Mouse (Mus musculus): ENCODE data around the gene Man2a1. TPM values are rescaled to one million over a fixed set of nuclear protein-coding genes. Genes with fewer than 3 reads are reported as not detected.

Gene Man2a1
- polyA plus RNA-seq, 1 experiment from 2014 or later: 10.5 TPM

DNA sequence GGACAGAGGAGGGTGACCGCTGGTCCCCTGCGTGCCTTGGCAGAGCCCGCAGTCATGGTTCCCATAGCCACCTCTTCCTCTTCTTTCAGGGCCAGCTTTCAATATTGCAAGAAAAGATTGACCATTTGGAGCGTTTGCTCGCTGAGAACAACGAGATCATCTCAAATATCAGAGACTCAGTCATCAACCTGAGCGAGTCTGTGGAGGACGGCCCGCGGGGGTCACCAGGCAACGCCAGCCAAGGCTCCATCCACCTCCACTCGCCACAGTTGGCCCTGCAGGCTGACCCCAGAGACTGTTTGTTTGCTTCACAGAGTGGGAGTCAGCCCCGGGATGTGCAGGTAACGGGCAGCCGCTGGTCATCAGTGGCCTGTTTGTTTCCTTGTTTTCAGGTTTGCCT lies 23.9 kb downstream of the Man2a1 start:
- no peak overlapping the region for H3K4me2 ChIP-seq (ENCODE audit: low read depth, low read length)
- H3K4me3 ChIP-seq (ENCODE audit: low read depth, low read length): no peak overlapping the region
- H3K36me3 ChIP-seq (ENCODE audit: control insufficient read depth, insufficient read depth, low read length): peaks cover 23% of the 10 kb centered on the region
- DNase-seq (ENCODE audit: low spot score): no peak
- H3K27ac ChIP-seq (replicated peaks; ENCODE audit: low read depth, low read length): no peak overlapping the region
- no peak overlapping the region for H3K9ac ChIP-seq (ENCODE audit: low read depth, low read length)
- no peak for ATAC-seq (ENCODE audit: low read depth)
- H3K27me3 ChIP-seq (replicated peaks; ENCODE audit: control insufficient read depth, insufficient read depth, low read length): no peaks in the 10 kb centered on the region
- WGBS: 81% methylated on average over 15 of the region's 15 CpGs
- H3K9me3 ChIP-seq (ENCODE audit: control insufficient read depth, low read length): no peaks in the 10 kb centered on the region
- H3K4me1 ChIP-seq (ENCODE audit: control insufficient read depth, insufficient read depth, low read length): no peaks in the 10 kb centered on the region

DNA sequence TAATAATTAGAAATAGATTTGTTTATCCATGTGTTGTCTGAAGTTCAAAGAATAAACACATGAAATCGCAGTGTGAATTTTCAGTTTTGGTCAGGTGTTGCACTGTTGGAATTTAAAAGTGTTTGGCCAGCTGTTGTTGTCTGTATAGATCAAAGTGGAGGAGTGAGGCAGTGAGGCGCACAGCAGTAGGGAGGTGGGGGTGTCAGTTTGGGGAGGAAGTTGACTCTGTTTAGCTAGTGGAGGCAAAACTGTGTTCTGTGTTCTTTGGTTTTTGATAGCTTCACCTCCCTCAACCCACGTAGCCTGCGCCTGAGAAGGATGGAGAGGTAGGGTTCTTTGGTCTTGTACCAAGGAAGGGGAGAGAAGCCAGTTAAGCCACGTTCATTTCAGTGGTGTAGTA lies 28.3 kb downstream of the Man2a1 start:
- no peaks in the 10 kb centered on the region for H3K4me1 ChIP-seq (ENCODE audit: control insufficient read depth, insufficient read depth, low read length)
- DNase-seq (ENCODE audit: low spot score) (no peak), ATAC-seq (ENCODE audit: low read depth) (no peak)
- 72% methylated on average over 5 of the region's 5 CpGs for WGBS
- no peak overlapping the region for H3K4me3 ChIP-seq (ENCODE audit: low read depth, low read length)
- no peaks in the 10 kb centered on the region for H3K27me3 ChIP-seq (replicated peaks; ENCODE audit: control insufficient read depth, insufficient read depth, low read length)
- H3K9me3 ChIP-seq (ENCODE audit: control insufficient read depth, low read length): no peaks in the 10 kb centered on the region
- H3K36me3 ChIP-seq (ENCODE audit: control insufficient read depth, insufficient read depth, low read length): peaks cover 33% of the 10 kb centered on the region
- no peak overlapping the region for H3K9ac ChIP-seq (ENCODE audit: low read depth, low read length)
- no peak overlapping the region for H3K27ac ChIP-seq (replicated peaks; ENCODE audit: low read depth, low read length)
- H3K4me2 ChIP-seq (ENCODE audit: low read depth, low read length): no peak overlapping the region

DNA sequence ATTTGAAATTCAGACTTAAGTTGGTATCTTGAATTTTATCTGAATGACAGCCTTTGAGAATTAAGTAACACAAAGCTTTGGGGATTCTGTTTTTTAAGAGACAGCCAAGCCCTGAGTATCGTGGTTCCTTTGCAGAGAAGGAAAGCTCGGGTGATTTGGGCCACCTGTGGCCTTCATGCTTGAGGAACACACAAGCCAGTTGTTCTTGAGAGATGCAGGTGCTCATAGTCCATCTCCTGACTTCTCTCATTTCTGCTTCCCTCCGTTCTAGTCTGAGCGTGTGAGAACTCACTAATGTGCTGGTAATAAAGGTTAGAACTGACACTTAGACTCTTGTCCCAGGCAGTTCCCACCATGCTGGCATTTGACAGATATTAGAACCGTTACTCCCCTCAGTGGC lies 28.9 kb downstream of the Man2a1 start:
- WGBS: 71% methylated on average over 5 of the region's 5 CpGs
- Histone ChIP-seq H3K27me3 (replicated peaks; ENCODE audit: control insufficient read depth, insufficient read depth, low read length) (no peaks in the 10 kb centered on the region), H3K9ac (ENCODE audit: low read depth, low read length) (no peak overlapping the region), H3K9me3 (ENCODE audit: control insufficient read depth, low read length) (no peaks in the 10 kb centered on the region), H3K27ac (replicated peaks; ENCODE audit: low read depth, low read length) (no peak overlapping the region), H3K36me3 (ENCODE audit: control insufficient read depth, insufficient read depth, low read length) (peaks cover 32% of the 10 kb centered on the region), H3K4me2 (ENCODE audit: low read depth, low read length) (no peak overlapping the region), H3K4me3 (ENCODE audit: low read depth, low read length) (no peak overlapping the region), H3K4me1 (ENCODE audit: control insufficient read depth, insufficient read depth, low read length) (no peaks in the 10 kb centered on the region)
- no peak for ATAC-seq (ENCODE audit: low read depth)
- no peak for DNase-seq (ENCODE audit: low spot score)

DNA sequence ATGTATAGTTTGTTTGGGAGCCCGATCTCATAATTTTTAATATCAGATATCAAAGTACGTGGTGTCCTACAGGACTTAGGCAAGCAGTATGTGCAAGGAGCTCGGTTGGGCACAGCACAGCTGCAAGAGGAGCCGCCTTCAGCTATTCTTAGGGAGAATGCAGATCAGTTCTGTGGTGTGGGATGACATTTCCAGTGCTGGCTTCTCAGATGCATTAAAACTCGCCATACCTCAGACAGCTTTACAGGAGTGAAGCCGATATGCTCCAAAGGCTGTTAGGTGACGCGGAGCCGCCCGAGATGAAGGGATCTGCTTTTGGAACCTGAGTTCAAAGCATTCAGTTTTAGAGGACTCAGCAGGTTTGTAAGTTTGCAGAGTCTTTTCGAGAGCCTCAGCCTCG lies 30.0 kb downstream of the Man2a1 start:
- Histone ChIP-seq H3K9ac (ENCODE audit: low read depth, low read length) (no peak overlapping the region), H3K4me2 (ENCODE audit: low read depth, low read length) (no peak overlapping the region), H3K4me1 (ENCODE audit: control insufficient read depth, insufficient read depth, low read length) (no peaks in the 10 kb centered on the region), H3K27me3 (replicated peaks; ENCODE audit: control insufficient read depth, insufficient read depth, low read length) (no peaks in the 10 kb centered on the region), H3K9me3 (ENCODE audit: control insufficient read depth, low read length) (no peaks in the 10 kb centered on the region), H3K36me3 (ENCODE audit: control insufficient read depth, insufficient read depth, low read length) (peaks cover 30% of the 10 kb centered on the region), H3K27ac (replicated peaks; ENCODE audit: low read depth, low read length) (no peak overlapping the region), H3K4me3 (ENCODE audit: low read depth, low read length) (no peak overlapping the region)
- no peak for ATAC-seq (ENCODE audit: low read depth)
- DNase-seq (ENCODE audit: low spot score): no peak
- 91% methylated on average over 12 of the region's 12 CpGs for WGBS

DNA sequence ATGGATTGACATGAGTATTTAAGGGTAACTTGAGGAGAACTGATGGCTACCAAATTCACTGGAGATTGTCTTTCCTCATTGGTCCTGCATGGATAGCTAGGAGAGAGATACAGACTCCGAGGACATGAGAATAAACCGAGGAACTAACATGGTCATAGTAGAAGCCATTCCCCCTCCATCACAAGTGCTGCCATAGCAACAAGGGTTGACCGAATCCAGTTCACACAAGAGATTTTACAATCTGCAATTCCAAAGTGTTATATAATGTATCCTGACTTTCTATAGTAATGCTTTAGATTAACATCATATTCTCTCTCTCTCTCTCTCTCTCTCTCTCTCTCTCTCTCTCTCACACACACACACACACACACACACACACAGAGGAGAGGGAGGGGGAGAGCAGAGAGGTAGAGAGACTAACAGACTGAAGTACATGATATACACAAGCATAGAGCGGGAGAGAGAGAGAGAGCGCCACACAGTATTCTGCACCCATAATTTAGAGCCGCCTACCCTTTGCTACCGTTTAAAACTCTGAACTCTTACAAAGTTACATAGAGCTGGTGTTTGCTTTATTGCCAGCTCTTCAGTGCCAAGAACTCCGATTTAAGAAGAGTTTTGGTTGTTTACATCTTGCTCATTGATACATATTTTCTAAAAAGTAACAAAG lies 37.5 kb downstream of the Man2a1 start:
- Histone ChIP-seq H3K4me1 (ENCODE audit: control insufficient read depth, insufficient read depth, low read length) (0 out of 2 replicates have a peak, but pooled peaks cover under 1% of the 10 kb centered on the region), H3K9me3 (ENCODE audit: control insufficient read depth, low read length) (no peaks in the 10 kb centered on the region), H3K4me2 (ENCODE audit: low read depth, low read length) (no peak overlapping the region), H3K27me3 (replicated peaks; ENCODE audit: control insufficient read depth, insufficient read depth, low read length) (no peaks in the 10 kb centered on the region), H3K36me3 (ENCODE audit: control insufficient read depth, insufficient read depth, low read length) (peaks cover 24% of the 10 kb centered on the region), H3K27ac (replicated peaks; ENCODE audit: low read depth, low read length) (no peak overlapping the region), H3K9ac (ENCODE audit: low read depth, low read length) (no peak overlapping the region), H3K4me3 (ENCODE audit: low read depth, low read length) (no peak overlapping the region)
- DNase-seq (ENCODE audit: low spot score) (no peak), ATAC-seq (ENCODE audit: low read depth) (no peak)
- WGBS: 88% methylated on average over 8 of the region's 8 CpGs

DNA sequence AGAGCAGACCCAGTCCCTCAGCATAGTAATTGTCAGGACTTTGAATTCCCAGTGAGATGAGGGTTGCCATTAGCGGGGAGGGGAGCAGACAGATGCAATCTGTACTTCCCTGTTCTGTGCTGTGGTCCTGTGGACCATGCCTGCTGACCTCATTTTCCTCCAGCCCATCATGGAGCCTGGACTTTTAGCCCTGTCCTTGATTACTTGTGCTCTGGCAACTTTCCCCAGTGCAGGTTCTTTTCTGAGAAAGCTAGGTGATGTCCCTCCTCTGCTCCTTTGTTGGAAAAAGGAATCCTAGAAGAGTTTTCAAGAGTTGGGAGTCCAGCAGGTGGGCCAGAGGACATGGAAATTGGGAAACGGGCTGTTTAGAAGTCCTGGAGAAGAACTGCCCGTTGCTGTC lies 40.8 kb downstream of the Man2a1 start:
- Histone ChIP-seq H3K9me3 (ENCODE audit: control insufficient read depth, low read length) (no peaks in the 10 kb centered on the region), H3K4me3 (ENCODE audit: low read depth, low read length) (no peak overlapping the region), H3K4me2 (ENCODE audit: low read depth, low read length) (no peak overlapping the region), H3K27me3 (replicated peaks; ENCODE audit: control insufficient read depth, insufficient read depth, low read length) (no peaks in the 10 kb centered on the region), H3K4me1 (ENCODE audit: control insufficient read depth, insufficient read depth, low read length) (0 out of 2 replicates have a peak, but pooled peaks cover 12% of the 10 kb centered on the region), H3K36me3 (ENCODE audit: control insufficient read depth, insufficient read depth, low read length) (peaks cover 16% of the 10 kb centered on the region; the same call in 1 of the 2 replicates), H3K27ac (replicated peaks; ENCODE audit: low read depth, low read length) (no peak overlapping the region), H3K9ac (ENCODE audit: low read depth, low read length) (no peak overlapping the region)
- ATAC-seq (ENCODE audit: low read depth) (no peak), DNase-seq (ENCODE audit: low spot score) (no peak)
- WGBS: 87% methylated on average over 3 of the region's 3 CpGs

DNA sequence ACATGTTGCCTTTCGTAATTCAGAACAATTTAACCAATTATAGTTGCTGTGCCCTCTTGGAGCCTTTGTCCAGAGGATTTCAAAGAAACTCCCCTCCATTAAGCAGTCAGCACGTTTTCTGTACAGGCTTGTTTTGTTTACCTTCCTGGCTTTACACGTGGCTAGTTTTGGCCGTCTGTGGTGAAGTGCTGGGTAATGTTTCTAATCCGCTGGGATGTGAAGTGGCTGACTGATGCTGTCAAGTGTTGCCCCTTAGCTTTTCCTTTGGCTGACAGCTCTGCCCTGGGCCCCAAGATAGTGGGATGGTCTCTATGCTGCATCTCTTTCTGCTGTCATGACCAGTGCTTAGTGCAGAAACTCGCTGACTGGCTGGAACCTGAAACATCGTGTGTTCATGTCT lies 43.1 kb downstream of the Man2a1 start:
- H3K9me3 ChIP-seq (ENCODE audit: control insufficient read depth, low read length): no peaks in the 10 kb centered on the region
- no peak overlapping the region for H3K9ac ChIP-seq (ENCODE audit: low read depth, low read length)
- H3K4me2 ChIP-seq (ENCODE audit: low read depth, low read length): no peak overlapping the region
- no peak overlapping the region for H3K27ac ChIP-seq (replicated peaks; ENCODE audit: low read depth, low read length)
- no peak overlapping the region for H3K4me3 ChIP-seq (ENCODE audit: low read depth, low read length)
- DNase-seq (ENCODE audit: low spot score) (peak; percentile 49), ATAC-seq (ENCODE audit: low read depth) (peak; percentile 22; the same call in 1 of the 2 replicates)
- H3K36me3 ChIP-seq (ENCODE audit: control insufficient read depth, insufficient read depth, low read length): peaks cover 23% of the 10 kb centered on the region
- 0 out of 2 replicates have a peak, but pooled peaks cover 12% of the 10 kb centered on the region for H3K4me1 ChIP-seq (ENCODE audit: control insufficient read depth, insufficient read depth, low read length)
- no peaks in the 10 kb centered on the region for H3K27me3 ChIP-seq (replicated peaks; ENCODE audit: control insufficient read depth, insufficient read depth, low read length)
- 28% methylated on average over 7 of the region's 7 CpGs for WGBS

DNA sequence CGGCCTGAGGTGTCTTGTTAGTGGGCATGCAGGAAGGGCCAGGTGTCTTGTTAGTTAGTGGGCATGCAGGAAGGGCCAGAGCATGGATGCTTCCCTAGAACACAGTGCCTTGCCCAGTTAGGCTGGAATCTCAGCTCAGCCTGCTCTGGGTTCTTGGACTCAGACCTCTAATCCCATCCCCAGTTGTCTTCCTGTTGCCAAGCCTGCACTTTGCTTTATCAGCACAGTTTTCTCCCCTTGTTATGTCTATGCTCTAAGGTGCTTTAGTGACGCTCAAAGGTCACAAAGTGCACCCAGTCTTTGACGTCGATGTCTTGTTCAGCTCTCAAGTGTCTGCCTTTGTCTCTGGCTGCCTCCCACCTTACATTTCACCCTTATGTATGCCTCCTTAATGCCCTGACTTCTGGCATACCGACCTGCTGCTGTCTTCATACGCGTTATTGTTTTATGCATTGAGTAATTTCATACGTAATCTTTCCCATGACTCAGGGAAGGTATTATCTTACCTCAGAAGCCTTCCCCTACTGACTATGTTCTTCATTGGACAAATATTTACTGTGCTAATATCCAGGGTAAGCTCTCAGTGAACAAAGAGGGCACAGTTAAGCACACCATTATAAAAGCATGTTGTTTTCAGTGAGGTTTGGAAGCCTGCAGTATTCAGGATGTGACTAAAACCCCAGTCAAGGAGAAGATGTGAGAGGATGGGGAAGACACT lies 44.5 kb downstream of the Man2a1 start:
- Histone ChIP-seq H3K9ac (ENCODE audit: low read depth, low read length) (no peak overlapping the region), H3K4me1 (ENCODE audit: control insufficient read depth, insufficient read depth, low read length) (0 out of 2 replicates have a peak, but pooled peaks cover 12% of the 10 kb centered on the region), H3K4me2 (ENCODE audit: low read depth, low read length) (no peak overlapping the region), H3K4me3 (ENCODE audit: low read depth, low read length) (no peak overlapping the region), H3K27ac (replicated peaks; ENCODE audit: low read depth, low read length) (no peak overlapping the region), H3K9me3 (ENCODE audit: control insufficient read depth, low read length) (no peaks in the 10 kb centered on the region), H3K27me3 (replicated peaks; ENCODE audit: control insufficient read depth, insufficient read depth, low read length) (no peaks in the 10 kb centered on the region), H3K36me3 (ENCODE audit: control insufficient read depth, insufficient read depth, low read length) (peaks cover 21% of the 10 kb centered on the region; the same call in 1 of the 2 replicates)
- 67% methylated on average over 8 of the region's 8 CpGs for WGBS
- DNase-seq (ENCODE audit: low spot score) (no peak), ATAC-seq (ENCODE audit: low read depth) (no peak)
